Mouse (Mus musculus) left cerebral cortex, adult 2 months (tissue): ENCODE results near the gene 3425401B19Rik. TPM values are rescaled to one million over a fixed set of nuclear protein-coding genes. Genes with fewer than 3 reads are reported as not detected.

Experiments
- DNase-seq, 2 experiments: peaks; one replicate each; pipeline ENCODE4 v3.0.0; 2021 to 2022; ENCODE audit warnings: low spot score in 2 of 2, mixed read lengths in 1 of 2; ENCODE audit errors: extremely low spot score in 1 of 2
- H3K27ac ChIP-seq: fragments of 200-600 bp; 2 replicates; pipeline ENCODE4 v1.8.1; 2022
- H3K4me3 ChIP-seq: fragments of 200-600 bp; 2 replicates; pipeline ENCODE4 v1.8.1; 2022
- CTCF ChIP-seq: fragments of 200-600 bp; IDR thresholded peaks from 2 replicates; pipeline ENCODE4 v1.8.1; 2022; ENCODE audit warnings: antibody characterized with exemption, mild to moderate bottlenecking, moderate library complexity
- intact Hi-C: fragments of 180-260 bp; cut with DNase I; formaldehyde crosslinking; loops from one replicate; pipeline ENCODE4 v1.15.1; 2025
- long read RNA-seq, 2 experiments: library from polyadenylated mRNA; stranded (forward); transcript quantifications; one replicate each; pipeline ENCODE4 v2.0.0; 2021; ENCODE audit warnings: borderline mapping rate in 2 of 2
- total RNA-seq, 2 experiments: library from RNA; stranded (reverse); gene quantifications; 2 replicates each; pipeline ENCODE4 v1.2.3; 2021

3425401B19Rik gene
- total RNA-seq = under 1 TPM; 0.07 to 0.20 TPM
- long read RNA-seq, experiment 1 = 0 reads
- long read RNA-seq, experiment 2 = 0 reads

DNA sequence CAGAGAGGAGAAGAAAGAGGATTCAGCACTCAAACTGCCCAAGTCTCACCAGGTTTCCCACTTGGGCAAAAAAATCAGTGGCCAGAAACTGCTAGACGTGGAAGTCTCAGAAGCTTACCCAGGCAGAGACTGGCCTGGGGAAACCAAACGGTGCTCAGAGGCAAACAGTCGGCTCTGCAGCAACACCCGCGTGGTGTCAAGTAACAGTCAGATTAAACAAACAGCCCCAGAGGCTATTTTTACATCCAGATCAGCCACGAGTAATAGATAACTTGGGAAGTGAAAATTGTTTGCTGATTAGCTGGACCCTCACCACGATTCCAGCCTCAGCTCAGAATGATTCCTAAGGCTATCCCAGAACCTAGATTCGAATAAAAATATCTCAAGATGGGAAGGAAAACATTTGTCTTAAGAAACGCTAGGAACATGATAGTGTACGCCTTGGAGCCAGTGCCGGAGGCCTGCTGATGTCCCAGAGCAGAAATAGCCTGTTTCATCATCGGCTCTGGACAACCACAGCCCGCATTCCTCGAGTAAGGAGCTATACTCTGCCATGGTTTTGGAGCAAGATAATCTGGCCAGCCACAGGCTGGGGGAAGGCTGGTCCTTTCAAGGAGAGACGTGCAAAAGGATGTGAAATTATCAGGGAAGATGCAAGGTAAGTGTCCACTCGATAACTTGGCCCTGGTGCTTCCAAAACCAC is at the start of gene 3425401B19Rik:
Gene 3425401B19Rik (minus strand): TSS at position 170 of the 703 bp plus-strand sequence.
- intact Hi-C loops = no loop called here
- Histone ChIP-seq H3K27ac (no peak within 1 kb of the TSS), H3K4me3 (no peak within 1 kb of the TSS)
- DNase-seq = no peak
- TF ChIP-seq CTCF = no peak

DNA sequence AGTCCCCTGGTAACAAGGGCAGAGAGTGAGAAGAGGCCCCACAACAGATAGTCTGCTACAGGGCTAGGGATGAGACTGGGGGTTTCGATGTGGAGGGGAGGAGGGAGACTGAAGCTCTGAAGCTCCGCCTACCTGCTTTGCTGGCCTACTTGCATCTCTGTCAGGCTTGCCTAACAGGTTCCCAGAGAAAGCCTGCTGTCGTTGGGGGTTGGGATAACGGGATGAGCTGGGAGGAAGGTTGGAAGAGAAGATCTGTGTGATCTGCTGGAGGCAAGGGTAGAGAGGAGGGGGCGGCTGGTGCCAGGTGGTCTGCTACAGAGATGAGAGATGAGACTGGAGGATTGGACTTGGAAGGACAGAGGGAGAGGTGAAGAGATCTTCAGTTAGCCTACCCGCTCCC is 47.9 kb upstream of the 3425401B19Rik start:
- no peak for DNase-seq
- no peak overlapping the region for H3K4me3 ChIP-seq
- TF ChIP-seq CTCF = no peak
- intact Hi-C loops = no loop called here
- H3K27ac ChIP-seq = no peak overlapping the region

DNA sequence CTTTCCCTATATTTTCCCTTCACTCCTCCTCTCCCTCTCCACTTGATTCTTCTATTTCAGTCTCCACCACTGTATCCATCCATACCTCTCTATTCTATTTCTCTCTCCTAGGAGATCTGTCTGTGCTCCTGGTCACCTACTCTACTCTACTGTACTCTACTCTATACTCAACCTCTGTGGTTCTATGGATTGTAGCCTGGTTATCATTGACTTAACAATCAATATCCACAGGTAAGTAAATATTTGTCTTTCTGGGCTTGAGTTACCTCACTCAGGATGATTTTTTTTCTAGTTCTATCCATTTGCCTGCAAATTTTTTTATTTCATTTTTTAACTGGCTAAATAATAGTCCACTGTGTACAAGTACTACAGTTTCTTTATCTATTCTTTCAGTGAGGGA is 41.8 kb upstream of the 3425401B19Rik start:
- H3K27ac ChIP-seq = no peak overlapping the region
- no peak overlapping the region for H3K4me3 ChIP-seq
- intact Hi-C loops = no loop called here
- no peak for TF ChIP-seq CTCF
- no peak for DNase-seq

DNA sequence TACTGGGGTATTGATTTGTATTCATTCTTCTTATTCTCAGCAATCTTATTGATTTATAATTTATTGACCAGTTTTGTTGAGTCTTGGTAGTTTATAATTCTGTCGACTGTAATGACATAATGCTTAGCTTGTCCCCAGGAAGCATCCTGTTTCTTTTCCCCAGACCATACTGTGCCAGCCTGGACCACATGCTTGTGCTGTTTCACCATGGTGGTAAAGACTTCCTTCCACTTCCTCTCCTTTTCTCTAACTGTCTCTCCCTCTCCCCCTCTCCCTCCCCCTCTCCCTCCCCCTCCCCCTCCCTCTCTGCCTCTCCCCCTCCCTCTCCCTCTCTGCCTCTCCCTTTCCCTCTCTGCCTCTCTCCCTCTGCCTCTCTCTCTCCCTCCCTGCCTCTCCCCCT is 36.4 kb upstream of the 3425401B19Rik start:
- intact Hi-C loops = no loop called here
- no peak overlapping the region for H3K4me3 ChIP-seq
- TF ChIP-seq CTCF = no peak
- no peak for DNase-seq
- no peak overlapping the region for H3K27ac ChIP-seq

DNA sequence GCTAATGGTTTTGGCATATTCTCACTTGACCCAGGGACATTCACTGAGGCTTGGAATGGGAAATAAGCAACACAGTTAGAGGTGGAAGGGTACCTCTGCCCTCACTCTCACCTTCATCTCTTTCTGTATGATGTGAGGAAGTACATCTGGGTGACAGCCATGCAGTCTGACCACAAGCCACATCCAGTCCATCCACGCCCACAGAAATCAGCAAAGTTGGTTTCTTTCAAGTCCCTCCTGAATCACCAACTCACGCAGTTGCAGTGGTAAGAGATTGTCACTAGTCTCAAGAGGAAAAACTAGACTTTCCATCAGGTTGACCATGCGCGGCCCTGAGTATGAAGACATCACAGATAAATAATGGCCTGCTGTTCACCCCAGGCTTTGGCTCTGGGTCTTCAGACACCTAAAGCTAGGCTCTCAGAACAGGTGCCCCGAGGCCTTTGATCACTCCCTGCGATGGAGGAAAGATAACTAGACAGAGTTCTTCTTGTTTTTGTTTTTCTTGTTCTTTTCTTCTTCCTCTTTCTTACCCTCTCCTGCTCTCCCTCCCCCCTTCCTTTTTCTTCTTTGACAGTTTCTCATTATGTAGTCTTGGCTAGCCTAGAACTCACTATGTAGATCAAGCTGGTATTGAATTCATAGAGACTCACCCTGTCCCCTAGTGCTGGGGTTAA is 31.8 kb upstream of the 3425401B19Rik start:
- DNase-seq = no peak
- intact Hi-C loops = no loop called here
- Histone ChIP-seq H3K27ac (no peak overlapping the region), H3K4me3 (no peak overlapping the region)
- no peak for TF ChIP-seq CTCF

DNA sequence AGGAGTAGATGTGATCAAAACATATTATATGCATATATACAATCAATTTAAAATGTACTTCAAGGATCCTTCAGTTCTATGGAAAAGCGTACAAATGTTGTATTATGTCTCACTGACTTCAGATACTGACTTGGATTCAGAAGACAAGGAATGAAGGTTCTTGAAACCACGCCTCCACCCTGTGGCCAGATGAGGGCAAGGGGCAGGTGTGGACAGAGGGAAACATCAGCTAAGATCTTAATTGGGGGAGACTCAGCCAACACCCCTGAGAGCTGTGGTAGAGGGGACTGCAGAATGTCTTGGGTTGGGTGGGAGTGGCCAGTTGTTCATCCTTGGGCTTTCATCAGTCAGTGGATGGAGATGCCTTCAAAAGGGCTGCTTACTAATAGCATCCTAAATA is 30.4 kb upstream of the 3425401B19Rik start:
- Histone ChIP-seq H3K27ac (no peak overlapping the region), H3K4me3 (no peak overlapping the region)
- no peak for TF ChIP-seq CTCF
- intact Hi-C loops = no loop called here
- DNase-seq = no peak

DNA sequence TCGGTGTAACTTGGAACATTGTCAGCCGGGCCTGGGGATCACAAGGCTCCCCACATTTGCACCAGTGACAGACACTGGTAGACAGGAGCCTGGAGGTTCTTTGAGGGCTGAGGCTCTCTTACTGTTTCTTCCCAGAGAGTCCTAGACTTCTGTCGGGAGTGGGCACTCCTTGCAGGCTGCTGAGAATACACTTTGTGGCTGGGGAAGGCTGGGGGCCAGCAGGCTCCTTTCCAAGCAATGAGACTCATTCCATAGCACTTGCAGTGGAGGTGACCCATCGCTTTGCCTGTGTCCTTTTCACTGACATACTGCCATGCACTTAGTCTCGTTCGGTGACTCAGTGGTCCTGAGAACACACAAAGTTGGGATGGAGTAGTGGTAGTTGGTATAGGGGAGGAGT is 30.0 kb upstream of the 3425401B19Rik start:
- no peak for TF ChIP-seq CTCF
- no peak overlapping the region for H3K4me3 ChIP-seq
- H3K27ac ChIP-seq = no peak overlapping the region
- intact Hi-C loops = no loop called here
- no peak for DNase-seq

DNA sequence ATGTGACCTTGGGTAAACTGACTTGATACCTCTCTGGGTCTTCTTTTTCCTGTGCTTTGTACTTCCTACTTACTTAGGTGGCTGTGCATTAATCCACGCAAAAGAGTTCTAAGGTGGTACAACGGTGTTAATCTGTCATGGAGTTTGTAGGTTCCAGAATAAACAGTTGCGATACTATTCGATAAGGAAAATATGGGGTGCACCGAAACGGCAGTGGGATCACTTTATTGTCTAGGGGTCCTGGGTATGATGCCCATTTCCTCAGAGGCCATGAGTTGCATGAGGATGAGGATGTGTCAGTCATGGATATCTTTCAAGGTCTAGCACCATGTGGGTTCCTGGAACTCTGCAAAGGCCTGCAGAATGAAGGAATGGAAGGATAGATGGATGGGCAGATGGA is 24.8 kb upstream of the 3425401B19Rik start:
- Histone ChIP-seq H3K4me3 (no peak overlapping the region), H3K27ac (no peak overlapping the region)
- DNase-seq = no peak
- no peak for TF ChIP-seq CTCF
- intact Hi-C loops = no loop called here

DNA sequence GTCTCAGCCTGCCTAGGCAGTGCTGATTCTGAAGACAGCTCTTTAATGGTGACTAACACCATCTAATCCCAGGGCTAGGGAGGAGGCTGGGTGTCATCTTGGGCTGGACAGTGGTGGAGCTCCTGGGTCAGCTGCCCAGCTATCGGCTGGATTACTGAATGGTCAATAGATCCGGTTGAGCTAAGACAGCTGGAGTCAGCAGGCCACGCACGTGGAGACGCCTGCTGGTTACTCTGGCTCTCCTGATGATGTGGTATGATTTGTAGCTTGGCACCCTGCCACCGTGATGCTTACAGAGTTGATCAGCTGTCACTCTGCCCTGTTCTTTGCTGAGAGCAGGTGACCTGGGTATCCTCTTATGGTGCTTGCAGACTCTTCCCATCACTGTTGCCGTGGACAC is 23.7 kb upstream of the 3425401B19Rik start:
- Histone ChIP-seq H3K4me3 (no peak overlapping the region), H3K27ac (no peak overlapping the region)
- intact Hi-C loops = no loop called here
- no peak for TF ChIP-seq CTCF
- no peak for DNase-seq

DNA sequence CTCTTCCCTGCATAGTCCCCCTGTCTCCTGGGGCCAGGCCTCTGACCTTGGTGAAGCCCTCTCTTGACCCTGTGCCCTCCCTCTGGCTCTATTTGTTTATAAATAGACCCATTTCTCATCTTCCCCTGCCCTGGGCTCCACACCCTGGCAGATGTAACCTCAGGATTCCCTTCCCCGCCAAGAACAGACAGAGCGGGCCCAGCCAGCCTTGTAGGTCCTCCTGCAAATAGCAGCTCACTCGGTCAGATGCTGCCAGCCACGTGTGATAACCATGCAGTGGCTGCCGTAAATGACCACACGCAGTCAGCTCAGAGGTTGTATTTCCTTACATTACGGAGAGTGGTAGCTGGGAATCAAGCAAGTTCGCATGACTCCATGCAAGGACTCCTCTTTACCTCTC is 22.8 kb upstream of the 3425401B19Rik start:
- TF ChIP-seq CTCF = no peak
- intact Hi-C loops = no loop called here
- DNase-seq = no peak
- Histone ChIP-seq H3K4me3 (no peak overlapping the region), H3K27ac (no peak overlapping the region)

DNA sequence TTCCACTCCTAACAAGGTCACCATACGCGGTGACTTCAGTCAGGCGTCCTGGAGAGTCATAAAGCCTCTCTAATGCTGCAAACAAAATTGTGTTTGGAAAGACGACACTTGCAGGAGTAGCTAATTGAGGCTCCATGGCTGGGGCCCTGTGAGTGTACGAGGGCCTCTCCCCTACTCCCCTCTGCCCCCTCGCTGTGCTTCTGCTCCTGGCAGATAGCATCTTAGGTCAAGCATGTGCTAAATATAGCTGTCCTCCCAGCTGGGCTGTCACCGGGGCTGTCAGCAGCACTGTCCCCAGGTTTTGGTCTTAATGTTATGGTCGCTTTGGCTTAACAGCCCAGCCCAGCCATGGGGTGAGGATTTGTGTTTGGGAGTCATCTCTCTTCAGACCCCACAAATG is 15.9 kb upstream of the 3425401B19Rik start:
- no peak overlapping the region for H3K4me3 ChIP-seq
- intact Hi-C loops = no loop called here
- no peak for DNase-seq
- H3K27ac ChIP-seq = no peak overlapping the region
- no peak for TF ChIP-seq CTCF

DNA sequence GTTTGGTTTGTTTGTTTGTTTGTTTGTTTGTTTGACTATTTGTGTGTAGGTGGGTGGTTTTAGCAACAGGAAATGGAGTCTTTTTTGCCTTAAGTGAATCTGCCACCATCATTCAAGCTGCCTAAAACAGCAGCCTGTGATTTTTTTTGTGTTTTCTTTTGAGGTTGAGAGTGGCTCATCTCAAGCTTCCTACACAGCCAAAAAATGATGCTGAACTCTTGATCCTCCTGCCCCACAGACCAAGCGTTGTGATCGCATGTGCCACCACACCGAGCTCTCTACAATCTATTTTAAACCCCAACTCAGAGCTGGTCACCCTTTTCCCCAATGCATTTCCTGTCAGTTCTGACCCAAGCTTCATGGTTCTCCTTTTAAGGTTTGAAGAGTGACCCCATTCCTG is 13.5 kb upstream of the 3425401B19Rik start:
- Histone ChIP-seq H3K27ac (no peak overlapping the region), H3K4me3 (no peak overlapping the region)
- DNase-seq = no peak
- no peak for TF ChIP-seq CTCF
- intact Hi-C loops = no loop called here

DNA sequence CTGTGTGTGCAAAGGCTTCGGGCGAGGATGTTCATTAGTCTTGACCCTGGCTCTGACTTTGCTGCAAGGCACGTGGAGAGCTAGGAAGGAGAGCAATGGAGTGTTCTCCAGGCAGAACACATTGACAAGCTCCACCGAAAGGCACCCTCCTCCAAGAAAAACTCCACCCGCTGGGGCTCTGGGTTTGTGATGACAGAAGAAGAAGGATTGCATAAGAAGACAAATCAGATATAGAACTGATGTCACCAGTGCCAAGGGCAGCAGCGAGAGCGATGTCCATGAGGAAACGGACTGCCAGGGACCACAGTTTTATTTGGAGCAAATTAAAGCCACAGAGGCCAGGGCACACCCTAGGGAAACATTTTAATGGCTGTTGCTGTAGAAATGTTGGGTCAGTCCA is 12.7 kb upstream of the 3425401B19Rik start:
- H3K27ac ChIP-seq = no peak overlapping the region
- intact Hi-C loops = no loop called here

More for the DNA sequence above, 12.7 kb upstream of the 3425401B19Rik start:
- TF ChIP-seq CTCF = no peak
- DNase-seq = no peak
- no peak overlapping the region for H3K4me3 ChIP-seq
